Mouse (Mus musculus) G1E (cell line): Measurements from ENCODE around the gene Dbil5.

ENCODE experiments used
- CTCF ChIP-seq: IDR thresholded peaks from 2 replicates; pipeline ENCODE4 v1.5.1; 2012; ENCODE audit warnings: low read depth, low read length, inconsistent platforms, mixed read lengths
- TAL1 ChIP-seq: conservative IDR thresholded peaks from 2 replicates; pipeline ENCODE4 v1.6.1; 2012; ENCODE audit warnings: low read depth, low read length, inconsistent platforms, mixed read lengths

DNA sequence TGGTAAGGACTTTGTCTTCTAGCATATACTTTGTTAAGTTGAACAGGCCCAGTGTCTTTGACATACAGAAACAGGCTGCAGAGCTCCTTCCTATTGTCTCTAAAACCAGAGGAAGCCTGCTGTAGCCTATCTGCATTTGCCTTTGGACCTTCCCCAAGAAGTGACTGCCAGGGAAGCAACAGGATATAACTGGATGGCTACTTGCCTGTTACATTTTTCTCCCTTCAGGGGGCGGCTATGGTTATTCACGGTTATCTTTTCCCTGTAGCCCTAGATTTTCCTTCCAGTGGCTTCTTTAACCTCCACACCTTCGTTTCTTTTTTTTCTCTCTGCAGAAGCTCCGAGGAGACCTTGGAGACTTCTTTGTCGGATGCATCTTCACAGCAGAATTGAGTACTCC is 10.6 kb upstream of the Dbil5 start:
- no peak for TF ChIP-seq TAL1
- no peak for TF ChIP-seq CTCF
